Mouse (Mus musculus): ENCODE measurements around the gene Paqr5.

Paqr5 gene

GRCm38 (mm10) chr9:62026600-62026999 lies at the start of gene Paqr5:
Gene Paqr5 (minus strand): TSS chr9:62026856.
- CTCF ChIA-PET = interaction anchor here (0.8 to 1.2 kb wide), 2 partner anchors 13 to 76 kb away, joined by 8 to 12 read pairs; no protein-coding TSS in a partner anchor

- CTCF ChIA-PET = no interaction called here
These were observed 35.6 kb upstream of the Paqr5 start for GRCm38 (mm10) chr9:62062234-62062633.

- CTCF ChIA-PET = no interaction called here
These were observed 33.8 kb upstream of the Paqr5 start for GRCm38 (mm10) chr9:62060431-62060830.

GRCm38 (mm10) chr9:62059941-62060340 lies 33.3 kb upstream of the Paqr5 start:
- CTCF ChIA-PET = no interaction called here

- CTCF ChIA-PET = no interaction called here
These were observed 31.3 kb upstream of the Paqr5 start for GRCm38 (mm10) chr9:62057881-62058506.

GRCm38 (mm10) chr9:62056206-62056605 lies 29.6 kb upstream of the Paqr5 start:
- CTCF ChIA-PET = no interaction called here

- CTCF ChIA-PET = interaction anchor here (0.9 kb wide), 1 partner anchor 9 kb away, joined by 3 read pairs; no protein-coding TSS in a partner anchor
These were observed 24.1 kb upstream of the Paqr5 start for GRCm38 (mm10) chr9:62050801-62051200.

- CTCF ChIA-PET = no interaction called here
These were observed 22.5 kb upstream of the Paqr5 start for GRCm38 (mm10) chr9:62049166-62049565.

- CTCF ChIA-PET = interaction anchor here (0.6 kb wide), 1 partner anchor 501 kb away, joined by 8 read pairs; no protein-coding TSS in a partner anchor
These were observed 15.5 kb upstream of the Paqr5 start for GRCm38 (mm10) chr9:62042167-62042566.

GRCm38 (mm10) chr9:62040008-62040608 lies 13.5 kb upstream of the Paqr5 start:
- CTCF ChIA-PET = interaction anchor here (0.5 to 0.7 kb wide), 2 partner anchors 14 to 247 kb away, joined by 3 to 12 read pairs; partner anchors contain the start of gene Paqr5

- CTCF ChIA-PET = no interaction called here
These were observed 9.2 kb upstream of the Paqr5 start for GRCm38 (mm10) chr9:62035806-62036205.

GRCm38 (mm10) chr9:62032206-62032605 lies 5.5 kb upstream of the Paqr5 start:
- CTCF ChIA-PET = no interaction called here

GRCm38 (mm10) chr9:62028072-62028471 lies 1.4 kb upstream of the Paqr5 start:
- CTCF ChIA-PET = no interaction called here

- CTCF ChIA-PET = no interaction called here
These were observed 1.6 kb downstream of the Paqr5 start for GRCm38 (mm10) chr9:62025056-62025455.

- CTCF ChIA-PET = no interaction called here
These were observed 2.8 kb downstream of the Paqr5 start for GRCm38 (mm10) chr9:62023879-62024278.

GRCm38 (mm10) chr9:62022961-62023680 lies 3.5 kb downstream of the Paqr5 start:
- CTCF ChIA-PET = no interaction called here

- CTCF ChIA-PET = interaction anchor here (0.5 kb wide), 1 partner anchor 25 kb away, joined by 7 read pairs; no protein-coding TSS in a partner anchor
These were observed 5.0 kb downstream of the Paqr5 start for GRCm38 (mm10) chr9:62021583-62022120.

GRCm38 (mm10) chr9:62020259-62020658 lies 6.4 kb downstream of the Paqr5 start:
- CTCF ChIA-PET = no interaction called here

- CTCF ChIA-PET = interaction anchor here (0.6 kb wide), 1 partner anchor 175 kb away, joined by 3 read pairs; no protein-coding TSS in a partner anchor
These were observed 8.2 kb downstream of the Paqr5 start for GRCm38 (mm10) chr9:62018229-62019093.

GRCm38 (mm10) chr9:62017329-62017728 lies 9.3 kb downstream of the Paqr5 start:
- CTCF ChIA-PET = no interaction called here

- CTCF ChIA-PET = no interaction called here
These were observed 11.2 kb downstream of the Paqr5 start for GRCm38 (mm10) chr9:62015504-62015903.

All from spleen, embryonic (tissue).